Mouse (Mus musculus): Measurements from ENCODE around the gene Itpkc. TPM values are rescaled to one million over a fixed set of nuclear protein-coding genes. Genes with fewer than 3 reads are reported as not detected.

Itpkc gene
- polyA plus RNA-seq, 1 experiment from 2014 or later, result 1.6 TPM

- Histone ChIP-seq H3K4me1 (ENCODE audit: control insufficient read depth, low read depth, low read length) (peaks cover 27% of the 10 kb centered on the region), H3K4me2 (ENCODE audit: low read depth, low read length) (no peak overlapping the region), H3K36me3 (ENCODE audit: control insufficient read depth, insufficient read depth) (no peaks in the 10 kb centered on the region), H3K4me3 (ENCODE audit: low read depth, low read length) (no peak overlapping the region), H3K27me3 (ENCODE audit: control insufficient read depth, insufficient read depth, low read depth, low read length) (no peaks in the 10 kb centered on the region), H3K9ac (ENCODE audit: low read depth, low read length) (no peak overlapping the region), H3K27ac (ENCODE audit: low read length) (no peak overlapping the region), H3K9me3 (replicated peaks; ENCODE audit: control insufficient read depth, low read length) (no peaks in the 10 kb centered on the region)
- WGBS (ENCODE audit: insufficient replicate concordance), result 68% methylated on average over 7 of the region's 7 CpGs
- ATAC-seq (ENCODE audit: low read depth), result no peak
Observed at GRCm38 (mm10) chr7:27231693-27232331, 3.4 kb upstream of the Itpkc start.

- Histone ChIP-seq H3K27ac (ENCODE audit: low read length) (no peak overlapping the region), H3K4me2 (ENCODE audit: low read depth, low read length) (no peak overlapping the region), H3K27me3 (ENCODE audit: control insufficient read depth, insufficient read depth, low read depth, low read length) (no peaks in the 10 kb centered on the region), H3K4me1 (ENCODE audit: control insufficient read depth, low read depth, low read length) (peaks cover 37% of the 10 kb centered on the region), H3K36me3 (ENCODE audit: control insufficient read depth, insufficient read depth) (no peaks in the 10 kb centered on the region), H3K9me3 (replicated peaks; ENCODE audit: control insufficient read depth, low read length) (no peaks in the 10 kb centered on the region), H3K4me3 (ENCODE audit: low read depth, low read length) (no peak overlapping the region), H3K9ac (ENCODE audit: low read depth, low read length) (no peak overlapping the region)
- 68% methylated on average over 4 of the region's 4 CpGs for WGBS (ENCODE audit: insufficient replicate concordance)
- no peak for ATAC-seq (ENCODE audit: low read depth)
Observed at GRCm38 (mm10) chr7:27230781-27231180, 2.3 kb upstream of the Itpkc start.

- Histone ChIP-seq H3K9ac (ENCODE audit: low read depth, low read length) (peak overlapping the region; percentile 91), H3K4me1 (ENCODE audit: control insufficient read depth, low read depth, low read length) (peaks cover 49% of the 10 kb centered on the region), H3K9me3 (replicated peaks; ENCODE audit: control insufficient read depth, low read length) (no peaks in the 10 kb centered on the region), H3K27me3 (ENCODE audit: control insufficient read depth, insufficient read depth, low read depth, low read length) (no peaks in the 10 kb centered on the region), H3K27ac (ENCODE audit: low read length) (peak overlapping the region; percentile 79), H3K4me3 (ENCODE audit: low read depth, low read length) (peak overlapping the region; percentile 92), H3K36me3 (ENCODE audit: control insufficient read depth, insufficient read depth) (no peaks in the 10 kb centered on the region), H3K4me2 (ENCODE audit: low read depth, low read length) (peak overlapping the region; percentile 91)
- ATAC-seq (ENCODE audit: low read depth), result no peak
- WGBS (ENCODE audit: insufficient replicate concordance), result 17% methylated on average over 6 of the region's 6 CpGs
Observed at GRCm38 (mm10) chr7:27228865-27229264, 404 bp upstream of the Itpkc start.

- H3K4me3 ChIP-seq (ENCODE audit: low read depth, low read length), result peak overlapping the region; percentile 92
- no peaks in the 10 kb centered on the region for H3K27me3 ChIP-seq (ENCODE audit: control insufficient read depth, insufficient read depth, low read depth, low read length)
- no peak for ATAC-seq (ENCODE audit: low read depth)
- peak overlapping the region; percentile 91 for H3K4me2 ChIP-seq (ENCODE audit: low read depth, low read length)
- peak overlapping the region; percentile 91 for H3K9ac ChIP-seq (ENCODE audit: low read depth, low read length)
- WGBS (ENCODE audit: insufficient replicate concordance), result 11% methylated on average over 10 of the region's 10 CpGs
- no peaks in the 10 kb centered on the region for H3K9me3 ChIP-seq (replicated peaks; ENCODE audit: control insufficient read depth, low read length)
- H3K36me3 ChIP-seq (ENCODE audit: control insufficient read depth, insufficient read depth), result no peaks in the 10 kb centered on the region
- peak overlapping the region; percentile 76 for H3K27ac ChIP-seq (ENCODE audit: low read length)
- H3K4me1 ChIP-seq (ENCODE audit: control insufficient read depth, low read depth, low read length), result peaks cover 53% of the 10 kb centered on the region
Observed at GRCm38 (mm10) chr7:27227676-27228075, 785 bp downstream of the Itpkc start.

- Histone ChIP-seq H3K4me3 (ENCODE audit: low read depth, low read length) (peak overlapping the region; percentile 92), H3K9me3 (replicated peaks; ENCODE audit: control insufficient read depth, low read length) (no peaks in the 10 kb centered on the region), H3K27ac (ENCODE audit: low read length) (no peak overlapping the region), H3K9ac (ENCODE audit: low read depth, low read length) (peak overlapping the region; percentile 4), H3K36me3 (ENCODE audit: control insufficient read depth, insufficient read depth) (no peaks in the 10 kb centered on the region), H3K27me3 (ENCODE audit: control insufficient read depth, insufficient read depth, low read depth, low read length) (no peaks in the 10 kb centered on the region), H3K4me1 (ENCODE audit: control insufficient read depth, low read depth, low read length) (peaks cover 52% of the 10 kb centered on the region), H3K4me2 (ENCODE audit: low read depth, low read length) (peak overlapping the region; percentile 91)
- ATAC-seq (ENCODE audit: low read depth), result no peak
- WGBS (ENCODE audit: insufficient replicate concordance), result 39% methylated on average over 9 of the region's 9 CpGs
Observed at GRCm38 (mm10) chr7:27227276-27227675, 1.2 kb downstream of the Itpkc start.

GRCm38 (mm10) chr7:27224877-27225575 lies 3.4 kb downstream of the Itpkc start:
- peaks cover 58% of the 10 kb centered on the region for H3K4me1 ChIP-seq (ENCODE audit: control insufficient read depth, low read depth, low read length)
- ATAC-seq (ENCODE audit: low read depth), result no peak
- no peak overlapping the region for H3K4me3 ChIP-seq (ENCODE audit: low read depth, low read length)
- no peaks in the 10 kb centered on the region for H3K27me3 ChIP-seq (ENCODE audit: control insufficient read depth, insufficient read depth, low read depth, low read length)
- no peak overlapping the region for H3K27ac ChIP-seq (ENCODE audit: low read length)
- 0 out of 2 replicates have a peak overlapping the region, but pooled peaks have one; percentile 13 for H3K9ac ChIP-seq (ENCODE audit: low read depth, low read length)
- H3K36me3 ChIP-seq (ENCODE audit: control insufficient read depth, insufficient read depth), result no peaks in the 10 kb centered on the region
- H3K4me2 ChIP-seq (ENCODE audit: low read depth, low read length), result no peak overlapping the region
- 74% methylated on average over 11 of the region's 11 CpGs for WGBS (ENCODE audit: insufficient replicate concordance)
- H3K9me3 ChIP-seq (replicated peaks; ENCODE audit: control insufficient read depth, low read length), result no peaks in the 10 kb centered on the region

- no peak overlapping the region for H3K4me3 ChIP-seq (ENCODE audit: low read depth, low read length)
- H3K36me3 ChIP-seq (ENCODE audit: control insufficient read depth, insufficient read depth), result no peaks in the 10 kb centered on the region
- no peak overlapping the region for H3K9ac ChIP-seq (ENCODE audit: low read depth, low read length)
- no peaks in the 10 kb centered on the region for H3K9me3 ChIP-seq (replicated peaks; ENCODE audit: control insufficient read depth, low read length)
- H3K27ac ChIP-seq (ENCODE audit: low read length), result no peak overlapping the region
- ATAC-seq (ENCODE audit: low read depth), result no peak; the same call in 1 of the 2 replicates
- no peaks in the 10 kb centered on the region for H3K27me3 ChIP-seq (ENCODE audit: control insufficient read depth, insufficient read depth, low read depth, low read length)
- peaks cover 48% of the 10 kb centered on the region for H3K4me1 ChIP-seq (ENCODE audit: control insufficient read depth, low read depth, low read length)
- 30% methylated on average over 1 of the region's 1 CpGs for WGBS (ENCODE audit: insufficient replicate concordance)
- no peak overlapping the region for H3K4me2 ChIP-seq (ENCODE audit: low read depth, low read length)
Observed at GRCm38 (mm10) chr7:27222538-27222937, 5.9 kb downstream of the Itpkc start.

- Histone ChIP-seq H3K27me3 (ENCODE audit: control insufficient read depth, insufficient read depth, low read depth, low read length) (no peaks in the 10 kb centered on the region), H3K4me3 (ENCODE audit: low read depth, low read length) (no peak overlapping the region), H3K9ac (ENCODE audit: low read depth, low read length) (no peak overlapping the region), H3K4me2 (ENCODE audit: low read depth, low read length) (no peak overlapping the region), H3K36me3 (ENCODE audit: control insufficient read depth, insufficient read depth) (no peaks in the 10 kb centered on the region), H3K4me1 (ENCODE audit: control insufficient read depth, low read depth, low read length) (peaks cover 43% of the 10 kb centered on the region), H3K27ac (ENCODE audit: low read length) (no peak overlapping the region), H3K9me3 (replicated peaks; ENCODE audit: control insufficient read depth, low read length) (no peaks in the 10 kb centered on the region)
- 65% methylated on average over 6 of the region's 6 CpGs for WGBS (ENCODE audit: insufficient replicate concordance)
- no peak for ATAC-seq (ENCODE audit: low read depth)
Observed at GRCm38 (mm10) chr7:27221939-27222338, 6.5 kb downstream of the Itpkc start.

GRCm38 (mm10) chr7:27219937-27220336 lies 8.5 kb downstream of the Itpkc start:
- Histone ChIP-seq H3K4me1 (ENCODE audit: control insufficient read depth, low read depth, low read length) (peaks cover 24% of the 10 kb centered on the region), H3K9me3 (replicated peaks; ENCODE audit: control insufficient read depth, low read length) (no peaks in the 10 kb centered on the region), H3K36me3 (ENCODE audit: control insufficient read depth, insufficient read depth) (no peaks in the 10 kb centered on the region), H3K27ac (ENCODE audit: low read length) (0 out of 2 replicates have a peak overlapping the region, but pooled peaks have one; percentile 35), H3K27me3 (ENCODE audit: control insufficient read depth, insufficient read depth, low read depth, low read length) (no peaks in the 10 kb centered on the region), H3K9ac (ENCODE audit: low read depth, low read length) (no peak overlapping the region), H3K4me2 (ENCODE audit: low read depth, low read length) (no peak overlapping the region), H3K4me3 (ENCODE audit: low read depth, low read length) (no peak overlapping the region)
- WGBS (ENCODE audit: insufficient replicate concordance), result 65% methylated on average over 11 of the region's 11 CpGs
- peak; percentile 80 for ATAC-seq (ENCODE audit: low read depth)
